Mouse (Mus musculus) CH12.LX (cell line): Measurements from ENCODE around the gene Cela1.

Experiments used
- CHD1 ChIP-seq: IDR thresholded peaks from 2 replicates; pipeline ENCODE4 v1.6.1; 2012; ENCODE audit warnings: low read depth, low read length, improper control_type of control experiment, inconsistent platforms
- CTCF ChIP-seq, 2 experiments: IDR thresholded peaks in 1 of 2; conservative IDR thresholded peaks in 1 of 2; 2 replicates each; pipeline ENCODE4 v1.5.1; 2011 to 2012; ENCODE audit warnings: low read depth in 2 of 2, low read length in 2 of 2, improper control_type of control experiment in 1 of 2, inconsistent platforms in 1 of 2, mild to moderate bottlenecking in 1 of 2, moderate library complexity in 1 of 2
- EP300 ChIP-seq: IDR thresholded peaks from 2 replicates; pipeline ENCODE4 v1.6.1; 2011; ENCODE audit warnings: low read length, improper control_type of control experiment
- MXI1 ChIP-seq: IDR thresholded peaks from 2 replicates; pipeline ENCODE4 v1.6.1; 2011; ENCODE audit warnings: mild to moderate bottlenecking, low read depth, low read length, improper control_type of control experiment
- MYC ChIP-seq: IDR thresholded peaks from 2 replicates; pipeline ENCODE4 v1.6.1; 2011; ENCODE audit warnings: low read depth, mild to moderate bottlenecking, improper control_type of control experiment, low read length
- POLR2A ChIP-seq: IDR thresholded peaks from 2 replicates; pipeline ENCODE4 v1.6.1; 2011; ENCODE audit warnings: low read depth, mild to moderate bottlenecking, improper control_type of control experiment, low read length
- POLR2AphosphoS2 ChIP-seq: IDR thresholded peaks from 2 replicates; pipeline ENCODE4 v1.6.1; 2011; ENCODE audit warnings: low read depth, low read length, improper control_type of control experiment
- USF1 ChIP-seq: IDR thresholded peaks from 2 replicates; pipeline ENCODE4 v1.6.1; 2014; ENCODE audit warnings: low read depth, mild to moderate bottlenecking, inconsistent platforms, low read length, improper control_type of control experiment

- no peak for TF ChIP-seq CHD1
- TF ChIP-seq CTCF (conservative IDR thresholded peaks at IDR 0.05 in 1 of 2, IDR thresholded peaks at IDR 0.05 in 1 of 2; ENCODE audit: low read depth in 2 of 2, low read length in 2 of 2): no peak
- TF ChIP-seq POLR2AphosphoS2: no peak
- no peak for TF ChIP-seq MYC
- no peak for TF ChIP-seq EP300
- TF ChIP-seq USF1: no peak
- no peak for TF ChIP-seq MXI1
- no peak for TF ChIP-seq POLR2A
These were observed 27.8 kb upstream of the Cela1 start for GRCm38 (mm10) chr15:100715399-100715993.
